Mouse (Mus musculus): Measurements from ENCODE around the gene Adgrf5. TPM values are rescaled to one million over a fixed set of nuclear protein-coding genes. Genes with fewer than 3 reads are reported as not detected.

The Adgrf5 gene
- polyA plus RNA-seq, 1 experiment, result 1.1 TPM

- Histone ChIP-seq H3K27me3 (ENCODE audit: control insufficient read depth, insufficient read depth, low read length, poor library complexity, severe bottlenecking) (peaks cover 1% of the 10 kb centered on the region; the same call in 1 of the 2 replicates), H3K4me1 (ENCODE audit: control insufficient read depth, insufficient read depth, low read length) (no peaks in the 10 kb centered on the region), H3K27ac (ENCODE audit: insufficient read depth, low read length) (no peak overlapping the region), H3K9ac (ENCODE audit: low read depth, poor library complexity, severe bottlenecking) (no peak overlapping the region), H3K36me3 (ENCODE audit: control insufficient read depth, insufficient read depth, low read length, poor library complexity, severe bottlenecking) (no peaks in the 10 kb centered on the region), H3K4me3 (ENCODE audit: low read depth, low read length) (no peak overlapping the region), H3K9me3 (replicated peaks; ENCODE audit: control insufficient read depth, insufficient read depth, low read length, poor library complexity, severe bottlenecking) (no peaks in the 10 kb centered on the region)
- TF ChIP-seq EP300 (IDR thresholded peaks at IDR 0.05; ENCODE audit: insufficient read depth, low read depth, low read length) (no peak), POLR2A (IDR thresholded peaks at IDR 0.05; ENCODE audit: insufficient read depth, low read length) (no peak), CTCF (IDR thresholded peaks at IDR 0.05; ENCODE audit: low read depth, low read length) (no peak)
These were observed 47.3 kb downstream of the Adgrf5 start for GRCm38 (mm10) chr17:43407548-43407947.

GRCm38 (mm10) chr17:43413182-43413581, 52.9 kb downstream of the Adgrf5 start:
- Histone ChIP-seq H3K4me1 (ENCODE audit: control insufficient read depth, insufficient read depth, low read length) (no peaks in the 10 kb centered on the region), H3K9me3 (replicated peaks; ENCODE audit: control insufficient read depth, insufficient read depth, low read length, poor library complexity, severe bottlenecking) (no peaks in the 10 kb centered on the region), H3K27ac (ENCODE audit: insufficient read depth, low read length) (no peak overlapping the region), H3K9ac (ENCODE audit: low read depth, poor library complexity, severe bottlenecking) (no peak overlapping the region), H3K4me3 (ENCODE audit: low read depth, low read length) (no peak overlapping the region), H3K27me3 (ENCODE audit: control insufficient read depth, insufficient read depth, low read length, poor library complexity, severe bottlenecking) (peaks cover 1% of the 10 kb centered on the region; the same call in 1 of the 2 replicates), H3K36me3 (ENCODE audit: control insufficient read depth, insufficient read depth, low read length, poor library complexity, severe bottlenecking) (no peaks in the 10 kb centered on the region)
- no peak for TF ChIP-seq POLR2A (IDR thresholded peaks at IDR 0.05; ENCODE audit: insufficient read depth, low read length)
- TF ChIP-seq EP300 (IDR thresholded peaks at IDR 0.05; ENCODE audit: insufficient read depth, low read depth, low read length), result no peak
- no peak for TF ChIP-seq CTCF (IDR thresholded peaks at IDR 0.05; ENCODE audit: low read depth, low read length)

- Histone ChIP-seq H3K27me3 (ENCODE audit: control insufficient read depth, insufficient read depth, low read length, poor library complexity, severe bottlenecking) (no peaks in the 10 kb centered on the region), H3K4me1 (ENCODE audit: control insufficient read depth, insufficient read depth, low read length) (no peaks in the 10 kb centered on the region), H3K27ac (ENCODE audit: insufficient read depth, low read length) (no peak overlapping the region), H3K36me3 (ENCODE audit: control insufficient read depth, insufficient read depth, low read length, poor library complexity, severe bottlenecking) (no peaks in the 10 kb centered on the region), H3K4me3 (ENCODE audit: low read depth, low read length) (no peak overlapping the region), H3K9me3 (replicated peaks; ENCODE audit: control insufficient read depth, insufficient read depth, low read length, poor library complexity, severe bottlenecking) (no peaks in the 10 kb centered on the region), H3K9ac (ENCODE audit: low read depth, poor library complexity, severe bottlenecking) (no peak overlapping the region)
- TF ChIP-seq POLR2A (IDR thresholded peaks at IDR 0.05; ENCODE audit: insufficient read depth, low read length) (no peak), EP300 (IDR thresholded peaks at IDR 0.05; ENCODE audit: insufficient read depth, low read depth, low read length) (no peak), CTCF (IDR thresholded peaks at IDR 0.05; ENCODE audit: low read depth, low read length) (no peak)
These were observed 59.0 kb downstream of the Adgrf5 start for GRCm38 (mm10) chr17:43419204-43419603.

- TF ChIP-seq POLR2A (IDR thresholded peaks at IDR 0.05; ENCODE audit: insufficient read depth, low read length) (no peak), EP300 (IDR thresholded peaks at IDR 0.05; ENCODE audit: insufficient read depth, low read depth, low read length) (no peak), CTCF (IDR thresholded peaks at IDR 0.05; ENCODE audit: low read depth, low read length) (no peak)
These were observed 60.1 kb downstream of the Adgrf5 start for GRCm38 (mm10) chr17:43420381-43420780.

GRCm38 (mm10) chr17:43423953-43424352, 63.7 kb downstream of the Adgrf5 start:
- H3K4me1 ChIP-seq (ENCODE audit: control insufficient read depth, insufficient read depth, low read length), result no peaks in the 10 kb centered on the region
- H3K4me3 ChIP-seq (ENCODE audit: low read depth, low read length), result no peak overlapping the region
- no peak overlapping the region for H3K27ac ChIP-seq (ENCODE audit: insufficient read depth, low read length)
- no peaks in the 10 kb centered on the region for H3K9me3 ChIP-seq (replicated peaks; ENCODE audit: control insufficient read depth, insufficient read depth, low read length, poor library complexity, severe bottlenecking)
- TF ChIP-seq POLR2A (IDR thresholded peaks at IDR 0.05; ENCODE audit: insufficient read depth, low read length) (no peak), CTCF (IDR thresholded peaks at IDR 0.05; ENCODE audit: low read depth, low read length) (no peak)
- no peak overlapping the region for H3K9ac ChIP-seq (ENCODE audit: low read depth, poor library complexity, severe bottlenecking)
- no peaks in the 10 kb centered on the region for H3K27me3 ChIP-seq (ENCODE audit: control insufficient read depth, insufficient read depth, low read length, poor library complexity, severe bottlenecking)
- H3K36me3 ChIP-seq (ENCODE audit: control insufficient read depth, insufficient read depth, low read length, poor library complexity, severe bottlenecking), result no peaks in the 10 kb centered on the region

More at GRCm38 (mm10) chr17:43420381-43420780, 60.1 kb downstream of the Adgrf5 start:
- Histone ChIP-seq H3K27ac (ENCODE audit: insufficient read depth, low read length) (no peak overlapping the region), H3K4me3 (ENCODE audit: low read depth, low read length) (no peak overlapping the region), H3K4me1 (ENCODE audit: control insufficient read depth, insufficient read depth, low read length) (no peaks in the 10 kb centered on the region), H3K9ac (ENCODE audit: low read depth, poor library complexity, severe bottlenecking) (no peak overlapping the region), H3K27me3 (ENCODE audit: control insufficient read depth, insufficient read depth, low read length, poor library complexity, severe bottlenecking) (no peaks in the 10 kb centered on the region), H3K36me3 (ENCODE audit: control insufficient read depth, insufficient read depth, low read length, poor library complexity, severe bottlenecking) (no peaks in the 10 kb centered on the region), H3K9me3 (replicated peaks; ENCODE audit: control insufficient read depth, insufficient read depth, low read length, poor library complexity, severe bottlenecking) (no peaks in the 10 kb centered on the region)

- H3K4me3 ChIP-seq (ENCODE audit: low read depth, low read length), result no peak overlapping the region
- H3K9ac ChIP-seq (ENCODE audit: low read depth, poor library complexity, severe bottlenecking), result no peak overlapping the region
- TF ChIP-seq POLR2A (IDR thresholded peaks at IDR 0.05; ENCODE audit: insufficient read depth, low read length) (no peak), CTCF (IDR thresholded peaks at IDR 0.05; ENCODE audit: low read depth, low read length) (no peak), EP300 (IDR thresholded peaks at IDR 0.05; ENCODE audit: insufficient read depth, low read depth, low read length) (no peak)
- H3K36me3 ChIP-seq (ENCODE audit: control insufficient read depth, insufficient read depth, low read length, poor library complexity, severe bottlenecking), result no peaks in the 10 kb centered on the region
- no peaks in the 10 kb centered on the region for H3K4me1 ChIP-seq (ENCODE audit: control insufficient read depth, insufficient read depth, low read length)
- no peak overlapping the region for H3K27ac ChIP-seq (ENCODE audit: insufficient read depth, low read length)
- no peaks in the 10 kb centered on the region for H3K27me3 ChIP-seq (ENCODE audit: control insufficient read depth, insufficient read depth, low read length, poor library complexity, severe bottlenecking)
- H3K9me3 ChIP-seq (replicated peaks; ENCODE audit: control insufficient read depth, insufficient read depth, low read length, poor library complexity, severe bottlenecking), result no peaks in the 10 kb centered on the region
These were observed 71.4 kb downstream of the Adgrf5 start for GRCm38 (mm10) chr17:43431692-43432091.

All from ES-Bruce4 (cell line).